Mouse (Mus musculus): ENCODE measurements around the gene Slc22a6. TPM values are rescaled to one million over a fixed set of nuclear protein-coding genes. Genes with fewer than 3 reads are reported as not detected.

Slc22a6 gene
- total RNA-seq, 2 experiments from 2014 or later, result not detected

Other genes with a start within 250 kb of the Slc22a6 start
- not detected for gene Slc22a30, start 212.9 kb upstream of the Slc22a6 start, total RNA-seq (2021)
- gene Slc22a8, start 26.8 kb upstream of the Slc22a6 start, total RNA-seq (2021), result not detected
- under 1 TPM; 0.05 to 0.10 TPM for gene Chrm1, start 45.8 kb downstream of the Slc22a6 start, total RNA-seq (2021)
- gene Slc3a2, start 105.3 kb downstream of the Slc22a6 start, total RNA-seq (2021), result 10 to 100 TPM; 42.4 to 43.8 TPM
- gene Wdr74, start 117.8 kb downstream of the Slc22a6 start, total RNA-seq (2021), result 10 to 100 TPM; 34.5 to 35.1 TPM
- 1 to 10 TPM in 1 of 2 experiments, not detected in 1; 2.5 TPM for gene 1700092M07Rik, start 122.7 kb downstream of the Slc22a6 start, total RNA-seq (2021)
- gene Stx5a, start 123.4 kb downstream of the Slc22a6 start, total RNA-seq (2021), result 10 to 100 TPM; 59.1 to 60.5 TPM
- 10 to 100 TPM; 70.4 to 80.5 TPM for gene Nxf1, start 139.0 kb downstream of the Slc22a6 start, total RNA-seq (2021)
- gene Tmem223, start 153.0 kb downstream of the Slc22a6 start, total RNA-seq (2021), result 10 to 100 TPM; 71.4 to 85.6 TPM
- 10 to 100 TPM; 19.3 to 21.9 TPM for gene Tmem179b, start 156.4 kb downstream of the Slc22a6 start, total RNA-seq (2021)
- gene Taf6l, start 168.4 kb downstream of the Slc22a6 start, total RNA-seq (2021), result 10 to 100 TPM; 15.5 to 16.9 TPM
- 10 to 100 TPM; 61.0 to 65.4 TPM for gene Polr2g, start 180.5 kb downstream of the Slc22a6 start, total RNA-seq (2021)
- gene Zbtb3, start 184.5 kb downstream of the Slc22a6 start, total RNA-seq (2021), result 1 to 10 TPM; 1.4 to 1.5 TPM
- 10 to 100 TPM; 19.9 to 22.9 TPM for gene Ttc9c, start 201.3 kb downstream of the Slc22a6 start, total RNA-seq (2021)
- gene Hnrnpul2, start 202.0 kb downstream of the Slc22a6 start, total RNA-seq (2021), result 10 to 100 TPM; 61.3 to 71.0 TPM
- gene AC129217.1, start 211.7 kb downstream of the Slc22a6 start, total RNA-seq (2021), result under 1 TPM in 1 of 2 experiments, not detected in 1; 0.67 TPM
- gene Bscl2, start 219.4 kb downstream of the Slc22a6 start, total RNA-seq (2021), result 10 to 100 TPM; 22.1 to 24.2 TPM
- gene Gng3, start 221.2 kb downstream of the Slc22a6 start, total RNA-seq (2021), result under 1 TPM; 0.17 to 0.26 TPM
- gene Lrrn4cl, start 232.7 kb downstream of the Slc22a6 start, total RNA-seq (2021), result 10 to 100 TPM; 18.7 to 22.9 TPM

All from gastrocnemius, postnatal 4 days (tissue).